Mouse (Mus musculus): Measurements from ENCODE around the gene Rftn1. TPM values are rescaled to one million over a fixed set of nuclear protein-coding genes. Genes with fewer than 3 reads are reported as not detected.

Gene Rftn1
- total and polyA plus RNA-seq, 3 experiments, result 52.5 to 80.6 (median 60.5) TPM

DNA sequence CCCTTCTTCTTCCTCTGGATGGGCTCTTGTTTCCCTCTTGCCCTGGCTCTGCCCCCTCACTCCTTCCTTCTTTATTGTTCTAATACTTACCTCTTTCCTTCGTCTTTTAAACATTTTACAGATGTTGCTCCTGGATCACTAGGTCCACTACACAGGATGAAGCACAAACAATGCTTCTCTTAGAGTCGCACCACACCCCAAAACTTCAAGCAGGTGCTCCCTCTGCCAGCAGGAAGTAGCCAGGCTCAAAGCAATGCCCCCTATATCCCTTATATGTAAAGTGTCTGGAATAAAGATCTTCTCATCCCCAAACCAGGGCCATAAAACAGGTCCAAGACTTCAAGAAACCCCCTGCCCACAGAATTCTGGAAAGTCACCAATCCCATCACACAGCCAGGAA is 176.6 kb downstream of the Rftn1 start:
- H3K9ac ChIP-seq (ENCODE audit: insufficient read depth, low read depth), result no peak overlapping the region
- peaks cover 0 to 23% of the 10 kb centered on the region in 2 experiments for H3K36me3 ChIP-seq (replicated peaks in 1 of 2; ENCODE audit: control insufficient read depth in 1 of 2, insufficient read depth in 1 of 2, low read length in 1 of 2)
- H3K27me3 ChIP-seq (replicated peaks), result no peaks in the 10 kb centered on the region
- no peak overlapping the region for H3K4me2 ChIP-seq (ENCODE audit: insufficient read depth, low read depth, poor library complexity, severe bottlenecking)
- in situ Hi-C loops (cut with MboI; ENCODE audit: low pct_ligation_motif_present, low pct_unique_long_range_greater_than_20kb, low sequenced_read_pairs), result no loop called here
- no peak overlapping the region for H3K4me3 ChIP-seq (replicated peaks in 1 of 3; ENCODE audit: low read depth in 2 of 3, low read length in 2 of 3, poor library complexity in 1 of 3)
- H3K79me2 ChIP-seq (replicated peaks; ENCODE audit: control insufficient read depth, extremely low read depth, insufficient read depth, poor library complexity, severe bottlenecking), result no peaks in the 10 kb centered on the region; the same call in 1 of the 2 replicates
- H3K9me3 ChIP-seq (replicated peaks; ENCODE audit: low read length), result no peaks in the 10 kb centered on the region
- H3K27ac ChIP-seq (ENCODE audit: insufficient read depth, low read depth), result no peak overlapping the region
- dilution Hi-C loops (cut with MboI; ENCODE audit: extremely low pct_ligation_motif_present, extremely low pct_unique_long_range_greater_than_20kb, low sequenced_read_pairs), result no loop called here
- no peak for DNase-seq (ENCODE audit: extremely low read depth)
- TF ChIP-seq MAFK (IDR thresholded peaks at IDR 0.05; ENCODE audit: insufficient replicate concordance, low read length) (no peak), ZKSCAN1 (IDR thresholded peaks at IDR 0.05; ENCODE audit: borderline replicate concordance, low read depth, low read length) (no peak), NELFE (IDR thresholded peaks at IDR 0.05; ENCODE audit: low read depth, low read length) (no peak), NRF1 (IDR thresholded peaks at IDR 0.05; ENCODE audit: low read depth, low read length) (no peak)
- H3K4me1 ChIP-seq (ENCODE audit: control insufficient read depth in 1 of 2, insufficient read depth in 2 of 2), result peaks cover 19 to 47% of the 10 kb centered on the region in 2 experiments

GRCm38 (mm10) chr17:50010096-50010495 is 180.4 kb downstream of the Rftn1 start:
- no peak for DNase-seq (ENCODE audit: extremely low read depth)
- in situ Hi-C loops (cut with MboI; ENCODE audit: low pct_ligation_motif_present, low pct_unique_long_range_greater_than_20kb, low sequenced_read_pairs), result no loop called here

GRCm38 (mm10) chr17:50006721-50007351 is 183.6 kb downstream of the Rftn1 start:
- Histone ChIP-seq H3K79me2 (replicated peaks; ENCODE audit: control insufficient read depth, extremely low read depth, insufficient read depth, poor library complexity, severe bottlenecking) (no peaks in the 10 kb centered on the region; the same call in 1 of the 2 replicates), H3K27me3 (replicated peaks) (no peaks in the 10 kb centered on the region), H3K4me1 (ENCODE audit: control insufficient read depth in 1 of 2, insufficient read depth in 2 of 2) (peaks cover 4 to 9% of the 10 kb centered on the region in 2 experiments), H3K27ac (ENCODE audit: insufficient read depth, low read depth) (no peak overlapping the region), H3K36me3 (replicated peaks in 1 of 2; ENCODE audit: control insufficient read depth in 1 of 2, insufficient read depth in 1 of 2, low read length in 1 of 2) (peaks cover 19 to 49% of the 10 kb centered on the region in 2 experiments), H3K9me3 (replicated peaks; ENCODE audit: low read length) (no peaks in the 10 kb centered on the region), H3K4me2 (ENCODE audit: insufficient read depth, low read depth, poor library complexity, severe bottlenecking) (no peak overlapping the region), H3K4me3 (replicated peaks in 1 of 3; ENCODE audit: low read depth in 2 of 3, low read length in 2 of 3, poor library complexity in 1 of 3) (no peak overlapping the region), H3K9ac (ENCODE audit: insufficient read depth, low read depth) (no peak overlapping the region)
- dilution Hi-C loops (cut with MboI; ENCODE audit: extremely low pct_ligation_motif_present, extremely low pct_unique_long_range_greater_than_20kb, low sequenced_read_pairs) (no loop called here), in situ Hi-C loops (cut with MboI; ENCODE audit: low pct_ligation_motif_present, low pct_unique_long_range_greater_than_20kb, low sequenced_read_pairs) (no loop called here)
- no peak for DNase-seq (ENCODE audit: extremely low read depth)
- no peak for TF ChIP-seq ZC3H11A (IDR thresholded peaks at IDR 0.05; ENCODE audit: low read depth, low read length)
- no peak for TF ChIP-seq MAZ (IDR thresholded peaks at IDR 0.05; ENCODE audit: low read depth, low read length)
- no peak for TF ChIP-seq POLR2AphosphoS2 (IDR thresholded peaks at IDR 0.05; ENCODE audit: low read depth, low read length)
- TF ChIP-seq E2F4 (IDR thresholded peaks at IDR 0.05; ENCODE audit: insufficient replicate concordance, low read depth, low read length), result no peak
- no peak for TF ChIP-seq IRF4 (IDR thresholded peaks at IDR 0.05; ENCODE audit: low read depth, low read length)
- TF ChIP-seq JUND (conservative IDR thresholded peaks at IDR 0.05; ENCODE audit: low read depth, low read length), result no peak
- no peak for TF ChIP-seq RCOR1 (conservative IDR thresholded peaks at IDR 0.05; ENCODE audit: low read depth, low read length)
- TF ChIP-seq EP300 (IDR thresholded peaks at IDR 0.05; ENCODE audit: low read length), result no peak
- no peak for TF ChIP-seq USF2 (conservative IDR thresholded peaks at IDR 0.05; ENCODE audit: low read depth, low read length)
- TF ChIP-seq ZNF384 (IDR thresholded peaks at IDR 0.05; ENCODE audit: low read depth, low read length), result no peak
- no peak for TF ChIP-seq CTCF (conservative IDR thresholded peaks at IDR 0.05 in 1 of 2, IDR thresholded peaks at IDR 0.05 in 1 of 2; ENCODE audit: low read depth in 2 of 2, low read length in 2 of 2)
- TF ChIP-seq CHD1 (IDR thresholded peaks at IDR 0.05; ENCODE audit: low read depth, low read length), result no peak
- no peak for TF ChIP-seq ETS1 (conservative IDR thresholded peaks at IDR 0.05; ENCODE audit: low read depth, low read length)
- TF ChIP-seq UBTF (IDR thresholded peaks at IDR 0.05; ENCODE audit: low read depth, low read length), result no peak

More at GRCm38 (mm10) chr17:50010096-50010495, 180.4 kb downstream of the Rftn1 start:
- no peak overlapping the region for H3K4me3 ChIP-seq (replicated peaks in 1 of 3; ENCODE audit: low read depth in 2 of 3, low read length in 2 of 3, poor library complexity in 1 of 3)
- TF ChIP-seq TCF12 (IDR thresholded peaks at IDR 0.05; ENCODE audit: low read depth, low read length) (no peak), MAZ (IDR thresholded peaks at IDR 0.05; ENCODE audit: low read depth, low read length) (no peak), PAX5 (IDR thresholded peaks at IDR 0.05; ENCODE audit: low read length) (no peak), GABPA (IDR thresholded peaks at IDR 0.05; ENCODE audit: insufficient replicate concordance, low read depth, low read length) (no peak), MAFK (IDR thresholded peaks at IDR 0.05; ENCODE audit: insufficient replicate concordance, low read length) (no peak), USF1 (IDR thresholded peaks at IDR 0.05; ENCODE audit: low read depth, low read length) (no peak), TBP (conservative IDR thresholded peaks at IDR 0.05; ENCODE audit: low read depth, low read length) (no peak), ZC3H11A (IDR thresholded peaks at IDR 0.05; ENCODE audit: low read depth, low read length) (no peak), BHLHE40 (IDR thresholded peaks at IDR 0.05; ENCODE audit: low read depth, low read length) (no peak), POLR2A (IDR thresholded peaks at IDR 0.05; ENCODE audit: low read depth, low read length) (no peak), ZMIZ1 (IDR thresholded peaks at IDR 0.05; ENCODE audit: low read depth, low read length) (no peak), HCFC1 (IDR thresholded peaks at IDR 0.05; ENCODE audit: low read depth, low read length) (no peak), MYC (IDR thresholded peaks at IDR 0.05; ENCODE audit: low read depth, low read length) (no peak), POLR2AphosphoS2 (IDR thresholded peaks at IDR 0.05; ENCODE audit: low read depth, low read length) (no peak), ELF1 (IDR thresholded peaks at IDR 0.05; ENCODE audit: low read depth, low read length) (no peak), EP300 (IDR thresholded peaks at IDR 0.05; ENCODE audit: low read length) (no peak), UBTF (IDR thresholded peaks at IDR 0.05; ENCODE audit: low read depth, low read length) (no peak), SMC3 (IDR thresholded peaks at IDR 0.05; ENCODE audit: low read depth, low read length) (no peak), NELFE (IDR thresholded peaks at IDR 0.05; ENCODE audit: low read depth, low read length) (no peak), IRF4 (IDR thresholded peaks at IDR 0.05; ENCODE audit: low read depth, low read length) (no peak)
- dilution Hi-C loops (cut with MboI; ENCODE audit: extremely low pct_ligation_motif_present, extremely low pct_unique_long_range_greater_than_20kb, low sequenced_read_pairs), result no loop called here
- H3K4me1 ChIP-seq (ENCODE audit: control insufficient read depth in 1 of 2, insufficient read depth in 2 of 2), result peaks cover 19 to 35% of the 10 kb centered on the region in 2 experiments
- H3K4me2 ChIP-seq (ENCODE audit: insufficient read depth, low read depth, poor library complexity, severe bottlenecking), result no peak overlapping the region
- H3K9me3 ChIP-seq (replicated peaks; ENCODE audit: low read length), result no peaks in the 10 kb centered on the region
- H3K36me3 ChIP-seq (replicated peaks in 1 of 2; ENCODE audit: control insufficient read depth in 1 of 2, insufficient read depth in 1 of 2, low read length in 1 of 2), result peaks cover 0 to 29% of the 10 kb centered on the region in 2 experiments
- no peaks in the 10 kb centered on the region; the same call in 1 of the 2 replicates for H3K79me2 ChIP-seq (replicated peaks; ENCODE audit: control insufficient read depth, extremely low read depth, insufficient read depth, poor library complexity, severe bottlenecking)
- no peaks in the 10 kb centered on the region for H3K27me3 ChIP-seq (replicated peaks)
- no peak overlapping the region for H3K9ac ChIP-seq (ENCODE audit: insufficient read depth, low read depth)
- H3K27ac ChIP-seq (ENCODE audit: insufficient read depth, low read depth), result no peak overlapping the region
